Mouse (Mus musculus) megakaryocyte, embryonic 14.5 days (primary cell): Measurements from ENCODE around the gene Pfkfb4. TPM values are rescaled to one million over a fixed set of nuclear protein-coding genes. Genes with fewer than 3 reads are reported as not detected.

Source experiments
- H3K27me3 ChIP-seq: replicated peaks from 2 replicates; pipeline ENCODE3; 2012; ENCODE audit warnings: inconsistent platforms
- H3K36me3 ChIP-seq: replicated peaks from 2 replicates; pipeline ENCODE3; 2012; ENCODE audit warnings: low read length, inconsistent platforms, mixed read lengths
- H3K4me1 ChIP-seq: 2 replicates; pipeline ENCODE4 v1.6.1; 2012; ENCODE audit warnings: inconsistent platforms
- H3K4me3 ChIP-seq: replicated peaks from 2 replicates; pipeline ENCODE3; 2012; ENCODE audit warnings: moderate library complexity, mild to moderate bottlenecking, inconsistent platforms
- H3K9me3 ChIP-seq: 2 replicates; pipeline ENCODE4 v1.6.1; 2012; ENCODE audit warnings: inconsistent platforms
- FLI1 ChIP-seq: IDR thresholded peaks from 2 replicates; pipeline ENCODE4 v1.6.1; 2012; ENCODE audit warnings: low read length, inconsistent platforms, mixed read lengths
- GATA1 ChIP-seq: IDR thresholded peaks from 3 replicates; pipeline ENCODE4 v1.6.1; 2012; ENCODE audit warnings: mixed read lengths, low read length, inconsistent platforms, borderline replicate concordance
- polyA plus RNA-seq: library from polyadenylated mRNA; stranded (reverse); fragments of >175 nt; gene quantifications from 2 replicates; pipeline ENCODE4 v1.2.3, GENCODE M21; 2012; ENCODE audit warnings: low replicate concordance; ENCODE audit not compliant: insufficient read depth

Pfkfb4 gene
- polyA plus RNA-seq, 1 experiment, result 5.8 TPM

DNA sequence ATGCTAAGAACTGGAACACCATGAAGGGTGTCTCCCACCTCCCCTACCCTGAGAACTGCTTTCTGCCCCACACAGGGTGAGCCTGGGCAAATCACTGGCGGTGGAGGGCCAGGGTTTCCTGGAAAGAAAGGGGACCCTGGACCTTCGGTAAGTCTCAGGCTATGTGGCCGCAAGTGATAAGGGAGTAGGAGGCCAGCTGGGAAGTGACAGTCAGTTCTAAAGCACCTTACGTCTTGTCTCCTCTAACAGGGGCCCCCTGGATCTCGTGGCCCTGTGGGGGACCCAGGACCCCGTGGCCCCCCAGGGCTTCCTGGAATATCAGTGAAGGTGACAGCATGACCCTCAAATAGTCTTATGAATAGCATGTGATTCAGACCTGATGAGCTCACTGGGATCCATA lies 27.2 kb upstream of the Pfkfb4 start:
- TF ChIP-seq GATA1, result no peak
- no peak for TF ChIP-seq FLI1
- Histone ChIP-seq H3K27me3 (peaks cover 79% of the 10 kb centered on the region), H3K4me1 (no peaks in the 10 kb centered on the region), H3K36me3 (no peaks in the 10 kb centered on the region), H3K4me3 (no peak overlapping the region), H3K9me3 (no peaks in the 10 kb centered on the region)

DNA sequence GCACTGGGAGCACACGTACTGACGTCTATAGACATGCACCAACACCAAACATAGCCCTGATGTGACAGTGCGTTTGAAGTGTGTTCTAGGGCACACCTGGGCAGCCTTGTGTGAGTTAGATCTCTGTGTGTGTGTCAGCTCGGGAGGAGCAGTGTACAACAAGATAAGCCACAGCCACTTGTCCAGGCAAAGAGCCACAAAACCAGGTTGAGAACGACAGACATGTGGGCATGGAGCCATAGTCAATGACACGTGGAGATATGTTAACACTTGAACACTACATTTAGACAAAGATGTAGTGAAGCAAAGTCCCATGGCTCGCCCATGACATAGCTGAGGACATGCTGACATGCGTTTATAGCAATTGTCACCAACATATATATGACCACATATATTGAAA lies 21.0 kb upstream of the Pfkfb4 start:
- no peaks in the 10 kb centered on the region for H3K9me3 ChIP-seq
- TF ChIP-seq FLI1 (no peak), GATA1 (no peak)
- H3K36me3 ChIP-seq, result no peaks in the 10 kb centered on the region
- H3K4me1 ChIP-seq, result no peaks in the 10 kb centered on the region
- peaks cover 81% of the 10 kb centered on the region for H3K27me3 ChIP-seq
- no peak overlapping the region for H3K4me3 ChIP-seq

DNA sequence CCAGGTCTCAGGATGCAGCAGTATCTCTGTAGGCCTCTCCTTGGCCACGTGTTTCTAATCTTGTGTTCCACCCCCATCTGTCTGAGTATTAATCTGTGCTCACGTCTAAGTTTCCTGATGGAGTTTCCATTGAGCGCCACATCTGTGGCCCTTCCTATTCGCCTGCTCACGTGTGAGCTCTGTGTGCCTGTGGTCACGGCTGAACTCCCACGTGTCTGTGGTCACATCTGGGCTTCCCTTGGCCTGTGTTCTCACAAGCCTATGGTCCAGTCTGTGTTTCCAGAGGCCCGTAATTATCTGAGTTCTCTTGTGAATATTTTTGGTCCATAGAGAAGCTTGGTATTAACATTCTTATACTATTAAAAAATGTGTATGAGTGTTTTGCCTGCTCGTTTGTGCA lies 15.1 kb upstream of the Pfkfb4 start:
- Histone ChIP-seq H3K9me3 (no peaks in the 10 kb centered on the region), H3K4me1 (no peaks in the 10 kb centered on the region; the same call in 1 of the 2 replicates), H3K36me3 (no peaks in the 10 kb centered on the region), H3K4me3 (no peak overlapping the region), H3K27me3 (peaks cover 67% of the 10 kb centered on the region)
- TF ChIP-seq GATA1 (no peak), FLI1 (no peak)

DNA sequence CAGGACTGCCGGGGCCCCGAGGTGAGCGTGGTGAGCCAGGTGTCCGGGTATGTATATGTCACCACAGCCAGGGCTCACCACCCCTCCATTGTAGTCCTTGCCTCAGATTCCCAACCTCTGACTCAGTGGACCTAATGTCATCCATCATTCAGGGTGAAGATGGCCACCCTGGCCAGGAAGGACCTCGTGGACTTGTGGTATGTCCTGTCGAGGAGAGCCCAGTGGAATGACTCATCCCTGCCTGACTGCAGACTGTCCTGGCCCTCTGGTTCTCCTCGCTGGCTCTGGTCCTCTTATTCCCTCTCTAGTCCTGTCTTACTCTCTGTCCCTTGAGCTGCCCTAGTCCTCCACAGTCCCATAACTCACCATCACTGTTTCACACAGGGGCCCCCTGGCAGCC lies 13.6 kb upstream of the Pfkfb4 start:
- TF ChIP-seq GATA1 (no peak), FLI1 (no peak)
- peaks cover 9% of the 10 kb centered on the region; the same call in 1 of the 2 replicates for H3K4me1 ChIP-seq

DNA sequence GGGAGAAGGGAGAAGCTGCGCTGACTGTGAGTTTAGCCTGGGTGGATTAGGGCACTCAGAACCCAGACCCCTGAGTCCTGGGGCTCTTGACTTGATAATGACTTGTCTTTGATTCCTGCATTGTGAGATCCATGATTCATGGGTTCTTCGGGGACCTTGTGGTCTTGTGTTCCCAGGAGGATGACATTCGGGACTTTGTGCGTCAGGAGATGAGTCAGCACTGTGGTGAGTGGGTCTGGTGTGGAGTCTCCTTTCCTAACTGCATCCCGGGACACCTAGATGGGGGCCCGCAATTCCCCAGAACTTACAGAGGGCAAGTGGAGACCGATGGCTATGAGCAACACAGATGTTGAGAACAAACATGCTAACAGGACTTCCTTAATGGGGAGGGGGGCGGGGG lies 9.1 kb upstream of the Pfkfb4 start:
- Histone ChIP-seq H3K4me1 (peaks cover 20% of the 10 kb centered on the region; the same call in 1 of the 2 replicates), H3K4me3 (no peak overlapping the region), H3K27me3 (peaks cover 70% of the 10 kb centered on the region), H3K36me3 (no peaks in the 10 kb centered on the region), H3K9me3 (no peaks in the 10 kb centered on the region)
- no peak for TF ChIP-seq FLI1
- no peak for TF ChIP-seq GATA1

More for the DNA sequence above, 13.6 kb upstream of the Pfkfb4 start:
- Histone ChIP-seq H3K27me3 (peaks cover 65% of the 10 kb centered on the region), H3K9me3 (no peaks in the 10 kb centered on the region), H3K4me3 (no peak overlapping the region), H3K36me3 (no peaks in the 10 kb centered on the region)

DNA sequence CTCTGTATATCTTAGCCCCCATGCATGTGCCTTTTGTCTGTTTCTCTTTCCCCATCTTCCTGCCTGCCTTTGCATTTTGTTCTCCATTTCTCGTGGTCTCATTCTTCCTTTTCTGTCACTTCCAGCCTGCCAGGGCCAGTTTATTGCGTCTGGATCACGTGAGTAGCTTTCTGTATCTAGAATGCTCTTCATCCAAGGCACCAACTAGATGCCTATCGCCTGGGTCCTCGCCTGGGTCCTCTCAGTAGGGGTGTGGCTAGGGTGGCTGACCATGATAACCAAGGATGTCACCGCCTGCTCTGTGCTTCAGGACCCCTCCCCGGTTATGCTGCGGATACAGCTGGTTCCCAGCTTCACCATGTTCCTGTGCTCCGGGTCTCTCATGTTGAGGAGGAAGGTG lies 8.4 kb upstream of the Pfkfb4 start:
- TF ChIP-seq GATA1, result no peak
- no peak for TF ChIP-seq FLI1
- no peak overlapping the region for H3K4me3 ChIP-seq

DNA sequence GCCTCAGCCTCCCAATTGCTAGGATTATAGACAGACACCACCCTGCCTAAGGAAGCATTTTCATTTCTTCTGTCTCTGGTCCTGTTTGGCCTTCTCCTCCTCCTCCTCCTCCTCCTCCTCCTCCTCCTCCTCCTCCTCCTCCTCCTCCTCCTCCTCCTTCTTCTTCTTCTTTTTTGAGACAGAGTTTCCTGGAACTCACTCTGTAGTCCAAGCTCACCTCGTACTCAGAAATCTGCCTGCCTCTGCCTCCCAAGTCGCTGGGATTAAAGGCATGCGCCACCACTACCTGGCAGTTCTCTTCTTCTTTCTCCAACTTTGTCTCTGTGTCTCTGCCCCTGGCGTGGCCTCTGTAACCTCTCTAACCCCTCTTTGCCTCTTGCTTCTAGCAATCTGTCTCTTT lies 5.9 kb upstream of the Pfkfb4 start, which contains the start of gene Ucn2:
TSS of gene Ucn2 (plus strand) at position 301 of the 400 bp plus-strand sequence.
- TF ChIP-seq GATA1 (no peak), FLI1 (no peak)
- Histone ChIP-seq H3K27me3 (peaks cover 50% of the 10 kb centered on the region), H3K36me3 (no peaks in the 10 kb centered on the region), H3K9me3 (no peaks in the 10 kb centered on the region), H3K4me3 (no peak within 1 kb of the TSS), H3K4me1 (peaks cover 51% of the 10 kb centered on the region)

More for the DNA sequence above, 8.4 kb upstream of the Pfkfb4 start:
- H3K4me1 ChIP-seq, result peaks cover 27% of the 10 kb centered on the region
- H3K27me3 ChIP-seq, result peaks cover 67% of the 10 kb centered on the region
- H3K9me3 ChIP-seq, result no peaks in the 10 kb centered on the region
- H3K36me3 ChIP-seq, result no peaks in the 10 kb centered on the region

DNA sequence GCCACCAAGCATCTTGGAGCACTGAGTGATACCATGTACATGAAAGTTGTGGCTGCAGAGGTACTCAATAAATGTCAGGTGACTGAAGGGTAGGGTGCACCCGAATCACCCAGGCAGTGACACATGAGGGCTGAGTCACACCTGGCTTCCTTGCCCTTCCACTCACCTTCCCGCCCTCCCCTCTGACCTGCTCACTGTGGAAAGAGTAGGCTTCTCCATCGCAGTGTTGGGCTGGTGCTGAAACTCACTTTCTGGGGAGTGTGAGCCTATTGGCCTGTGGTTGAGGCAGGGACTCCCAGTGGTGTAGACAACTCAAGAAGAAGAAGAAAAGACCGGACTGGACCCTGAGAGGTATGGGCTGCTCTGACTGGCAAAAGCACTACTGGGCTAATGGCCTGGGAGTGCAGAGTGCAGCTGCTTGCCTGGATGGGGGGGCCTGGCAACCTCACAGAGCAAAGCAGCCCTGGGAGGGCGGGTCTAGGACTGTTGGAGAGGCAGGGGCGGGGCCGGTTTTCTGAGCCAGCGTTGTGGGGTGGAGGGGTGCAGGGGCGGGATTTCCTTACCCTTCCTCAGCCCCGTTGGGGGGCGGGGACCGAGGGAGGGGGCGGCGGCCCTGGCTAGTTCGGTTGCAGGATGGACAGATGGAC lies 3.8 kb upstream of the Pfkfb4 start:
- H3K27me3 ChIP-seq, result peaks cover 39% of the 10 kb centered on the region
- H3K4me1 ChIP-seq, result peaks cover 65% of the 10 kb centered on the region
- no peaks in the 10 kb centered on the region for H3K9me3 ChIP-seq
- H3K4me3 ChIP-seq, result no peak overlapping the region
- H3K36me3 ChIP-seq, result no peaks in the 10 kb centered on the region
- TF ChIP-seq GATA1 (no peak), FLI1 (no peak)

DNA sequence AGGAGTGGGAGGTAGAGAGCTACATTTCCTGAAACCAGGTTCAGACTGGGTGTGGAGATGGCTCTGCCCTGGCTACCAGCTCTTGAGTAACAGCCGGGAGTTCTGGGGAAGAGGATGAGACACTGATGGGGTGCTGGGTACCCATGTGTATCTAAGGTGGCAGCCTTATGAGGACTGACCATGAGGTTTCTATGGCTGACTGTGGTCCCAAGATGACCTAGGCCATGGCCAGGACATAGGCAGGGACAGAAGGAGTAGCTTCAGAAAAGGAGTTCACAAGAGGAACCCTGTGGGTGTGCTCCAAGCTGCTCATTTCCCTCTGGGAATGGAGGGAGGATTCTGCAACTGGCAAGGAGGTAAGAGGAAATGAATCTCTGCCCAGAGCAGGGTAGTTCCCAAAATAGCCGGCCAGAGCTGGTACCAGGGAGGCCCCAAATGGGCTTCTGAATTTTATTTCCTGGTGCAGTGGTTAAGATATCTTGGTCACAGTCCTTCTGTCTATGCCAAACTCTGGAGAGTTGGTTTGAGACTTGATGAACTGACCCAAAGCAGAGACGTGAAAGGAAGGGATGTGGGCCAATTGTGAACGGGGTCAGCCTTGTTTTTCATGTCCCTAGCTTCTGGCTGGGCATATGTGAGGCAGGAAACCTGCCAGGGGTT lies 1.6 kb upstream of the Pfkfb4 start:
- Histone ChIP-seq H3K27me3 (peaks cover 19% of the 10 kb centered on the region), H3K9me3 (no peaks in the 10 kb centered on the region; the same call in 1 of the 2 replicates), H3K36me3 (peaks cover 7% of the 10 kb centered on the region), H3K4me3 (no peak overlapping the region), H3K4me1 (peaks cover 74% of the 10 kb centered on the region)
- no peak for TF ChIP-seq FLI1

DNA sequence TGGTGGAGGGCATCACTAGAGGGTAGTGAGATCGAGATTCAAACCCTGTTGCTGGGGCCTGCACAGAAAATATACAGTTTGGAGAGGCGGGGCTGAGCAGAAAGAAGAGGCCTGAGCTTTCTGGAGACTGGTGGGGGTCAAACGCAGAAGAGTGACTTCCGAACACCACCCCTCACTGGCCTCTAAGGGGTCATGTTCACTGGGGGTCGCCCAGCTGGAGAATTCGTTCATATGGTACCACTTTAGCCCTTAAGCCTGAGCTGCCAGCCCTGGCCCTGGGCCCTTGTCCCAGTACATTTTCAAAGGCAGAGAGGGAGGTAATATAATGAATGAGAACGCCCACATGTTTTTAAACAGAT lies 1.1 kb upstream of the Pfkfb4 start:
- H3K36me3 ChIP-seq, result peaks cover 7% of the 10 kb centered on the region
- no peak for TF ChIP-seq GATA1
- TF ChIP-seq FLI1, result no peak

More for the DNA sequence above, 1.1 kb upstream of the Pfkfb4 start:
- peaks cover 16% of the 10 kb centered on the region for H3K27me3 ChIP-seq
- H3K9me3 ChIP-seq, result no peaks in the 10 kb centered on the region; the same call in 1 of the 2 replicates
- peaks cover 75% of the 10 kb centered on the region for H3K4me1 ChIP-seq
- no peak overlapping the region for H3K4me3 ChIP-seq
